Comparison of ENCODE assay signal across 9 mouse cellular contexts in the genomic region with DNA sequence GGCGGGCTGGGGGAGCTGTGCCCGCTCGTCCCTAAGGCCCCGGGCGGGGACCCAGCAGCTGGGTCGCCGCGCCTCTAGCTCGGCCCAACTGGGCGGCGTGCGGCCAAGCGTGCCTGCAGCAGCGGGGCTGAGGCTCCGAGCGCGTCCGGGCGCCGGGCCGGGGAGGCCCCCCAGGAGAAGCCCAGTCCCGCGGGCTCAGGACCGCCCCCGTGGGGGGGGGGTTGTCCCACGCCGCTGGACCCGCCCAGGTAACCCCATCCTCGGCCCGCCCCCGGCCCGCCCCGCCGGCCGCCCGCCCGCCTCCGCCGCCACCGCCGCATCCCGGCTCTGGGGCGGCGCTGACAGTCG. TPM values are rescaled to one million over a fixed set of nuclear protein-coding genes. Genes with fewer than 3 reads are reported as not detected.
DNase-seq lines count a peak whose midpoint lies in the region; ATAC-seq lines count a peak whose summit lies in the region.
"Had no signal": no experiment of that assay in that cellular context is flagged by ENCODE, and none has a peak within 500 bp of the region (broad histone marks: within the 10 kb centered on the region; RNA-seq: fewer than 3 reads in every experiment).

Gene Wnt4 (plus strand): TSS at position 324 of the 348 bp plus-strand sequence.

- ATAC-seq in embryonic facial prominence, embryonic 13.5 days (ENCODE audit: insufficient number of reproducible peaks, insufficient read depth, low FRiP score, low TSS enrichment, low read depth), result peak; percentile 43
- peak; percentile 75 for ATAC-seq in midbrain, embryonic 11.5 days (ENCODE audit: low FRiP score)

- H3K36me3 ChIP-seq in embryonic facial prominence, embryonic 13.5 days, result no peaks in the 10 kb centered on the region
- no peaks in the 10 kb centered on the region for H3K36me3 ChIP-seq in midbrain, embryonic 11.5 days (ENCODE audit: control insufficient read depth, insufficient read depth, low read length)

- DNase-seq in right cerebral cortex, postnatal 10 days (ENCODE audit: low spot score in 2 of 2), result peak; percentile 55 to 58
- DNase-seq in right cerebral cortex, adult 18-20 months, result no peak
- peak; percentile 47 to 65 for DNase-seq in heart, postnatal 10 days
- peak; percentile 49 for DNase-seq in left cerebral cortex, postnatal 4 days
- peak; percentile 92 for DNase-seq in midbrain, embryonic 11.5 days (ENCODE audit: low spot score, missing footprints)
- DNase-seq in urinary bladder, postnatal 25 days (ENCODE audit: low spot score), result peak; percentile 78
- no peak for DNase-seq in layer of hippocampus, postnatal 25 days (ENCODE audit: extremely low spot score in 1 of 2, low spot score in 1 of 2)

- H3K4me2 ChIP-seq in embryonic facial prominence, embryonic 13.5 days, result peak within 1 kb of the TSS; percentile 93
- peak within 1 kb of the TSS; percentile 93 for H3K4me2 ChIP-seq in midbrain, embryonic 11.5 days

- peaks cover 81% of the 10 kb centered on the region for H3K27me3 ChIP-seq in embryonic facial prominence, embryonic 13.5 days
- H3K27me3 ChIP-seq in midbrain, embryonic 11.5 days (ENCODE audit: control insufficient read depth, insufficient read depth, low read length), result peaks cover 54% of the 10 kb centered on the region

- peak within 1 kb of the TSS; percentile 60 for H3K4me3 ChIP-seq in embryonic facial prominence, embryonic 13.5 days
- peak within 1 kb of the TSS; percentile 51 for H3K4me3 ChIP-seq in midbrain, embryonic 11.5 days (ENCODE audit: low read depth, low read length)

- under 1% methylated on average over 31 of the region's 45 CpGs for WGBS in embryonic facial prominence, embryonic 13.5 days
- 0% methylated on average over 23 of the region's 45 CpGs for WGBS in midbrain, embryonic 11.5 days

- peak within 1 kb of the TSS; percentile 73 for H3K9ac ChIP-seq in embryonic facial prominence, embryonic 13.5 days
- peak within 1 kb of the TSS; percentile 58 for H3K9ac ChIP-seq in midbrain, embryonic 11.5 days (ENCODE audit: low read length)

- H3K27ac ChIP-seq in embryonic facial prominence, embryonic 13.5 days, result peak within 1 kb of the TSS; percentile 84
- no peak within 1 kb of the TSS for H3K27ac ChIP-seq in midbrain, embryonic 11.5 days (ENCODE audit: low read depth, low read length)

- peaks cover 31% of the 10 kb centered on the region for H3K4me1 ChIP-seq in embryonic facial prominence, embryonic 13.5 days
- peaks cover 24% of the 10 kb centered on the region for H3K4me1 ChIP-seq in midbrain, embryonic 11.5 days (ENCODE audit: control insufficient read depth, insufficient read depth, low read length)

- intact Hi-C loops in heart, postnatal 10 days (cut with DNase I), result no loop called here
- intact Hi-C loops in left cerebral cortex, postnatal 4 days (cut with DNase I), result no loop called here

- H3K9me3 ChIP-seq in embryonic facial prominence, embryonic 13.5 days, result no peaks in the 10 kb centered on the region
- no peaks in the 10 kb centered on the region for H3K9me3 ChIP-seq in midbrain, embryonic 11.5 days (ENCODE audit: control insufficient read depth, low read length)

RNA-seq across cellular contexts. Expression of gene Wnt4, which starts in this region (rescaled TPM):
- 5.0 and 6.7 TPM in 2 replicates for polyA plus RNA-seq in embryonic facial prominence, embryonic 13.5 days (2015; fragmentation: Nextera tagmentation; extraction: Ambion mirVana)
- under 1 TPM; 0.48 to 0.84 TPM for total RNA-seq in heart, postnatal 10 days (2021)
- 1 to 10 TPM; 7.5 to 7.7 TPM for total RNA-seq in left cerebral cortex, postnatal 4 days (2021)
- polyA plus RNA-seq in midbrain, embryonic 11.5 days (2014; fragmentation: Nextera tagmentation; extraction: Ambion mirVana), result 1.0 and 1.4 TPM in 2 replicates
- 1 to 10 TPM; 6.8 to 7.2 TPM for total RNA-seq in layer of hippocampus, postnatal 25 days (2021)
- total RNA-seq: neutrophil, adult 5-6 weeks had no signal

Comparison
In these comparisons a context has a peak if more than half of its experiments do, and no peak if none do; other contexts are left out.
1. RNA of gene Wnt4 (total RNA-seq): 7.5 to 7.7 TPM in left cerebral cortex, postnatal 4 days and 6.8 to 7.2 TPM in layer of hippocampus, postnatal 25 days; 0.48 to 0.84 TPM in heart, postnatal 10 days; every median in the first group is over 4 times any median in the second.
2. DNase-seq: peak in right cerebral cortex, postnatal 10 days (2 of 2), left cerebral cortex, postnatal 4 days (single experiment), midbrain, embryonic 11.5 days (single experiment) and urinary bladder, postnatal 25 days (single experiment); none in right cerebral cortex, adult 18-20 months (single experiment) and layer of hippocampus, postnatal 25 days (0 of 2).
3. Peak in DNase-seq in heart, postnatal 10 days; RNA of the gene not detected or under 1 TPM.